Mouse (Mus musculus) heart, postnatal 4 days (tissue): ENCODE measurements around the gene Mblac1. TPM values are rescaled to one million over a fixed set of nuclear protein-coding genes. Genes with fewer than 3 reads are reported as not detected.

ENCODE experiments used
- DNase-seq: peaks from one replicate; pipeline ENCODE4 v3.0.0; 2021
- total RNA-seq, 2 experiments: library from RNA; stranded (reverse); gene quantifications; 2 replicates each; pipeline ENCODE4 v1.2.3; 2021

Gene Mblac1
- total RNA-seq: 1 to 10 TPM; 4.3 to 4.6 TPM

- DNase-seq: peak; percentile 86
Measured at GRCm38 (mm10) chr5:138193771-138194727, at the start of gene Mblac1. Mblac1 (plus strand) TSS chr5:138194314.

DNA sequence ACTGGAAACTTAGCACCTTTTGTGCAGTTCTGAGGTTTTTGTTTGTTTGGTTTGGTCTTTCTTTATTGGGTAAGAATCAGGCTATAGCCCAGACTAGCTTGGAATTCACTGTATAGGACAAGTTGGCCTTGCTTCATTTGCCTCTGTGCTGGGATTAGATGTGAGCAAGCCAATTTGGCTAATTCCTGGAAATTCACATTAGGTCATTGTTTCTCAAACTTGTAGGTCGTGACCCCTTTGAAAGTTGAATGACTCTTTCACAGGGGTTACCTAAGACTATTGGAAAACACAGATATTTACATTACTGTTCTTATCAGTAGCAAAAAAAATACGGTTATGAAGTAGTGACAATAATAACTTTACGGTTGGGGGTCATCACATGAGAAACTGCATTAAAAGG lies 39.7 kb upstream of the Mblac1 start:
- DNase-seq: no peak

- DNase-seq: peak; percentile 88
Measured at GRCm38 (mm10) chr5:138155443-138155976, 38.6 kb upstream of the Mblac1 start, which contains the start of gene Zfp113. Zfp113 (minus strand) TSS chr5:138155744.

GRCm38 (mm10) chr5:138160224-138160762 lies 33.8 kb upstream of the Mblac1 start:
- DNase-seq: no peak

- DNase-seq: peak; percentile 96
Measured at GRCm38 (mm10) chr5:138160842-138161665, 33.1 kb upstream of the Mblac1 start, which contains the start of gene Cops6. Cops6 (plus strand) TSS chr5:138161071.

- no peak for DNase-seq
Measured at GRCm38 (mm10) chr5:138163046-138163445, 31.1 kb upstream of the Mblac1 start.

- no peak for DNase-seq
Measured at GRCm38 (mm10) chr5:138163610-138164009, 30.5 kb upstream of the Mblac1 start.

GRCm38 (mm10) chr5:138165594-138165993 lies 28.5 kb upstream of the Mblac1 start:
- no peak for DNase-seq

DNA sequence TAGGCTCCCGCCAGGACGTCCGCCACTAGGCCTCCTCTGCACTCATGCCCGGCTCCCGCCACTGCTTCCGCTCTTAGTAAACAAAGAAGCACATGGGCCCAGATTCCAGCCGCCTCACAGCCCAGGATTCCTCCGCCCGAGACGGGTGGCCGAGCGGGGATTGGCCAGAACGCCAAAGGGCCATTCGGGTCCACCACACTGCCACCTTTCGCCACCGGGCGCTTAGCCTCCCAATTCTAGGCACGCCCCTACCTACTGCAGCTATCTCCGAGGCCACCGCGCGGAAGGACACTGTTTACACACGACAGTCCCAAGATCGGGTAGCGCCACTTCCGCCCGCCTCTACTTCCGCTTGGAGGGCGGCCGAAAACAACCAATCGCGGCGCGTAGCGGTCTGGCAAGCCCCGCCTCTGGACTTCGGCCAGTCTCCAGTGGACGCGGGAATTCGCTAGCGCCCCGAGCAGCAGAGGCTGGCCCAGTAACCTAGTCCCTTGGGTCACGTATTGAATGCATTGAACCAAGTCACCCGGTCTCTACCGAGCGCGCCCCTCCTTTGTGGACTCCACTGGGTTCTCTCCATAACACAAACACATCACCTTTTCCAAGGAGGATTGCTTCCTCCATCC lies 23.1 kb upstream of the Mblac1 start:
- peak; percentile 98 for DNase-seq

DNA sequence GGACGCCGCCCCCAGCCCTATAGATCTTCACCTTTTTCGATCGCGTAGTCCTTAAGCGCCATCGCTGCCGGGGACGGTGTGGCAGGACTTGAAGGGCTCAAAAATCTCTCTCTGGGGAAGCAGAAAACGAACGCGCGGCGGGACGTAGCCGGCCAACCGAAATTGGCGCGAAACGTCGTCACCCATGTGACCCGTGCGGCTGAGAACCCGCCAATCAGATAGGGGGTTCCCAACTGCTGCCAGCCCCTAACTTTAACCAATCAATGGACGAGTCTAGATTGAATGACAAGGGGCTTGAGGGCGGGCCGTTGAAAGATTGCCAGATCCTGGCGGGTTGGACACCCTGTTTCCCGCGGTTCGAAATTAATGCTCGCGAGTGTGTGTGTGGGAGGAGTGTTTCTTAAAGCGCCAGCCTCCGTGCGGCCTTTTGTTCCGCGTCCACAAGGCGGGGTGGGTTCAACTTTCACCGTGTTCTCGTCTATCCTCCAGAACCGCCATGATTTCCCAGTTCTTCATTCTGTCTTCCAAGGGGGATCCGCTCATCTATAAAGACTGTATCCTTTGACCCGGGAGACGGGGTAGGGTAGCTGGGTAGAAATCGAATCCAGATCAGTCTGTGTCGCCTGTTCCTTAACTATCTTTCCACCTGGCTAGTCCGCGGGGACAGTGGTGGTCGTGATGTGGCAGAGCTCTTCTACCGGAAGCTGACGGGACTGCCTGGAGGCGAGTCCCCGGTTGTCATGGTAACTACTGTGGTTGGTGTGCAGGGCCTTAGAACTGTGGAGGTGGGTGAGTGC lies 22.2 kb upstream of the Mblac1 start, which contains the start of the genes Ap4m1 and Mcm7:
Gene Ap4m1 (plus strand): TSS at position 308 of the 797 bp plus-strand sequence.
Gene Mcm7 (minus strand): TSS at position 728 of the 797 bp plus-strand sequence.
- peak; percentile 99 for DNase-seq

- DNase-seq: no peak
Measured at GRCm38 (mm10) chr5:138173217-138173616, 20.9 kb upstream of the Mblac1 start.

- DNase-seq: peak; percentile 88
Measured at GRCm38 (mm10) chr5:138186950-138187638, 7.0 kb upstream of the Mblac1 start, which contains the start of the genes Taf6 and Cnpy4. Taf6 (minus strand) TSS chr5:138187451. Cnpy4 (plus strand) TSS chr5:138187485.

DNA sequence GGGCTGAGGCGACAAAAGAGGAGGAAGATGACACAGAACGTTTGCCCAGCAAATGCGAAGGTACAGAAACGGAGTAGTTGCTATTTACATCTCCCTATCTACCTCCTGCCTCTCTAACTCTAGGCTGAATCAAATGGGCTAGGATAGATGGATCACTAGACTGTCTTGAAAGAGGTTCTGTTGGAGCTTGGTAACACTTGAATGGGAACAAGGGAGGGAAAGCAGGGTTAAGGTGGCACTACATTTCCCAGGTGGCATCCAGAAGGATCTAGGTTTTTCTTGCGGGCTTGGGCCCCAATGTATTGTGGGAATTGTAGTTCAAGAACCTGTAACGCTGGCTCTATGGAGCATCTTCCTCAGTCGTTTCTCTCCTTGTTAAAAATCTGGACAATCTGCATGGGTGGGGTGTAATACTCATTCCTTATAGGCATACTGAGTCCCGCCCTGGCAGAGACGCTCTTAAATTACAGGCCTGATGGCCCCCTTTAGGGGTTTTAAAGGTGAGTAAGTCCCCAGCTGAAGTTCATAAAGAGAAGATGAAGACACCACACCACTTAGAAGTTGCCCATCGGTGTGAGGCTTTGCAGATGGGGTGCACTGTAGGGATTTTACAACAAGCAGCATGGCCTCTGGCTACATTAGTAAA lies 6.3 kb upstream of the Mblac1 start:
- peak; percentile 69 for DNase-seq

DNA sequence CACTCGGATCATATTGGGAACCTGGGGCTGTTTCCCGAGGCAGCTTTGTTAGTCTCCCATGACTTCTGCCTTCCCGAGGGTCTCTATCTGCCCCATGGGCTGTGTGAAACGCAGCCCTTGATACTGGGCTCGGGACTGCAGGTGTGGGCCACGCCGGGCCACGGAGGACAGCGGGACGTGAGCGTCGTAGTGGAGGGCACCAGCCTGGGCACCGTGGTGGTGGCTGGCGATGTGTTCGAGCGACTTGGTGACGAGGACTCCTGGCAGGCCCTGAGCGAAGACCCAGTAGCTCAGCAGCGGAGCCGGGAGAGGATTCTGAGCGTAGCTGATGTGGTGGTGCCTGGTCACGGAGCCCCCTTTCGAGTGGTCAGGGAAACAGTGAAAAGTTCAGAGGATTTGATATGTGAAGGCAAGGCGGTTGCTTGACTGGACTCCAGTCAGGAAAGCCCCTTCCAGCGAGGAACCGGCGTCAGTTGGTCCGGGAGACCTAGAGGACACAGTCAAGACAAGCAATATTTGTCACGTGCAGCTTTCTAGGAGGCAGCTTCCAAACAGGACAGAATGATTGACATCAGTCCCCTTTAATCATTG lies 736 bp downstream of the Mblac1 start:
- peak; percentile 42 for DNase-seq

GRCm38 (mm10) chr5:138195463-138195862 lies 1.3 kb downstream of the Mblac1 start:
- no peak for DNase-seq

- no peak for DNase-seq
Measured at GRCm38 (mm10) chr5:138199576-138199975, 5.5 kb downstream of the Mblac1 start.

- DNase-seq: no peak
Measured at GRCm38 (mm10) chr5:138202086-138202485, 8.0 kb downstream of the Mblac1 start.

GRCm38 (mm10) chr5:138207253-138207652 lies 13.1 kb downstream of the Mblac1 start:
- DNase-seq: no peak

- DNase-seq: no peak
Measured at GRCm38 (mm10) chr5:138207873-138208272, 13.8 kb downstream of the Mblac1 start.
